Mouse (Mus musculus) heart, postnatal 0 days (tissue): ENCODE results near the gene Cfap99. TPM values are rescaled to one million over a fixed set of nuclear protein-coding genes. Genes with fewer than 3 reads are reported as not detected.

Experiments
- ATAC-seq: fragments of 200-750 bp; cut with Nextera tagmentation; 2 replicates; pipeline ENCODE4 v1.8.0; 2017; ENCODE audit warnings: low read depth, moderate number of reproducible peaks, moderate library complexity; ENCODE audit not compliant: insufficient read depth
- DNase-seq: peaks from one replicate; pipeline ENCODE4 v3.0.0-alpha.2; 2016; ENCODE audit warnings: low spot score
- H3K27ac ChIP-seq: fragments of 300-500 bp; sonication (generic); 2 replicates; pipeline ENCODE4 v1.5.1; 2014; ENCODE audit warnings: low read depth, mild to moderate bottlenecking
- H3K27me3 ChIP-seq: fragments of 300-500 bp; sonication (generic); 2 replicates; pipeline ENCODE4 v1.6.1; 2014; ENCODE audit warnings: low read length, mixed read lengths; ENCODE audit not compliant: control insufficient read depth, insufficient read depth
- H3K36me3 ChIP-seq: fragments of 300-500 bp; sonication (generic); replicated peaks from 2 replicates; pipeline ENCODE4 v1.6.1; 2014; ENCODE audit warnings: low read length, mixed read lengths; ENCODE audit not compliant: control insufficient read depth, insufficient read depth
- H3K4me1 ChIP-seq: fragments of 300-500 bp; sonication (generic); 2 replicates; pipeline ENCODE4 v1.6.1; 2014; ENCODE audit warnings: antibody characterized with exemption; ENCODE audit not compliant: control insufficient read depth, insufficient read depth
- H3K4me2 ChIP-seq: fragments of 300-500 bp; sonication (generic); 2 replicates; pipeline ENCODE4 v1.6.1; 2014; ENCODE audit warnings: low read depth, mild to moderate bottlenecking, low read length, moderate library complexity
- H3K4me3 ChIP-seq: fragments of 300-500 bp; sonication (generic); 2 replicates; pipeline ENCODE4 v1.5.1; 2014; ENCODE audit warnings: low read depth, low read length
- H3K9ac ChIP-seq: fragments of 300-500 bp; sonication (generic); replicated peaks from 2 replicates; pipeline ENCODE4 v1.6.1; 2014; ENCODE audit warnings: low read depth, low read length, mixed read lengths
- H3K9me3 ChIP-seq: fragments of 300-500 bp; sonication (generic); replicated peaks from 2 replicates; pipeline ENCODE4 v1.6.1; 2016; ENCODE audit warnings: low read length; ENCODE audit not compliant: control insufficient read depth
- CTCF ChIP-seq: IDR thresholded peaks from 2 replicates; pipeline ENCODE4 v1.5.1; 2016; ENCODE audit warnings: antibody characterized with exemption, control low read depth, low read depth
- EP300 ChIP-seq: IDR thresholded peaks from 2 replicates; pipeline ENCODE4 v1.6.1; 2016; ENCODE audit warnings: antibody characterized with exemption, low read depth
- WGBS: fragments of 180-500 bp; shearing (Covaris S2); extraction: QIAGEN DNeasy Blood & Tissue Kit; methylation state at CpG from one replicate; pipeline ENCODE4 v1.1.7; 2014; 5-methylcytosine and 5-hydroxymethylcytosine counted together
- polyA plus RNA-seq: library from polyadenylated mRNA; unstranded; fragments of >200 nt; fragmentation: Nextera tagmentation; extraction: Ambion mirVana; gene quantifications from 2 replicates; pipeline ENCODE4 v1.2.1, GENCODE M21; 2015
- total RNA-seq: library from RNA; depleted of rRNA; stranded (reverse); fragments of >200 nt; gene quantifications from 2 replicates; pipeline ENCODE4 v1.2.3, GENCODE M21; 2014; ENCODE audit warnings: low replicate concordance

The Cfap99 gene
- total and polyA plus RNA-seq, 2 experiments from 2014 or later = not detected

- 75% methylated on average over 9 of the region's 9 CpGs for WGBS
- no peak for TF ChIP-seq CTCF
Measured at GRCm38 (mm10) chr5:34279214-34279613, 9.2 kb upstream of the Cfap99 start.

GRCm38 (mm10) chr5:34280976-34281375 lies 7.4 kb upstream of the Cfap99 start:
- Histone ChIP-seq H3K27me3 (peaks cover 15% of the 10 kb centered on the region), H3K4me2 (peak overlapping the region; percentile 12; the same call in 1 of the 2 replicates), H3K4me1 (0 out of 2 replicates have a peak, but pooled peaks cover 8% of the 10 kb centered on the region), H3K27ac (no peak overlapping the region), H3K4me3 (no peak overlapping the region), H3K36me3 (no peaks in the 10 kb centered on the region), H3K9me3 (no peaks in the 10 kb centered on the region), H3K9ac (no peak overlapping the region)
- no peak for TF ChIP-seq EP300
- no peak for TF ChIP-seq CTCF
- 20% methylated on average over 7 of the region's 7 CpGs for WGBS
- DNase-seq (peak; percentile 67), ATAC-seq (peak; percentile 50; the same call in 1 of the 2 replicates)

More at GRCm38 (mm10) chr5:34279214-34279613, 9.2 kb upstream of the Cfap99 start:
- no peak overlapping the region for H3K4me2 ChIP-seq
- DNase-seq (no peak), ATAC-seq (no peak)
- no peak overlapping the region for H3K9ac ChIP-seq
- no peaks in the 10 kb centered on the region for H3K9me3 ChIP-seq
- no peak overlapping the region for H3K27ac ChIP-seq
- H3K27me3 ChIP-seq = peaks cover under 1% of the 10 kb centered on the region; the same call in 1 of the 2 replicates
- 0 out of 2 replicates have a peak, but pooled peaks cover 8% of the 10 kb centered on the region for H3K4me1 ChIP-seq
- no peak overlapping the region for H3K4me3 ChIP-seq
- H3K36me3 ChIP-seq = no peaks in the 10 kb centered on the region

GRCm38 (mm10) chr5:34283355-34283754 lies 5.0 kb upstream of the Cfap99 start:
- Histone ChIP-seq H3K4me1 (peaks cover 8% of the 10 kb centered on the region; the same call in 1 of the 2 replicates), H3K9me3 (no peaks in the 10 kb centered on the region), H3K9ac (no peak overlapping the region), H3K4me2 (no peak overlapping the region), H3K27ac (no peak overlapping the region), H3K27me3 (peaks cover 39% of the 10 kb centered on the region), H3K36me3 (no peaks in the 10 kb centered on the region), H3K4me3 (no peak overlapping the region)
- ATAC-seq (no peak), DNase-seq (no peak)
- 85% methylated on average over 5 of the region's 5 CpGs for WGBS
- TF ChIP-seq CTCF = no peak
- no peak for TF ChIP-seq EP300

- no peak overlapping the region for H3K4me3 ChIP-seq
- no peak overlapping the region for H3K4me2 ChIP-seq
- H3K27ac ChIP-seq = no peak overlapping the region
- no peak overlapping the region for H3K9ac ChIP-seq
- WGBS = 63% methylated on average over 3 of the region's 3 CpGs
- no peak for ATAC-seq
- no peak for DNase-seq
- H3K4me1 ChIP-seq = peaks cover 8% of the 10 kb centered on the region; the same call in 1 of the 2 replicates
- TF ChIP-seq CTCF = no peak
- no peak for TF ChIP-seq EP300
- peaks cover 47% of the 10 kb centered on the region for H3K27me3 ChIP-seq
- H3K36me3 ChIP-seq = no peaks in the 10 kb centered on the region
- no peaks in the 10 kb centered on the region for H3K9me3 ChIP-seq
Measured at GRCm38 (mm10) chr5:34284156-34284750, 4.1 kb upstream of the Cfap99 start.

GRCm38 (mm10) chr5:34285285-34285684 lies 3.1 kb upstream of the Cfap99 start:
- Histone ChIP-seq H3K9me3 (no peaks in the 10 kb centered on the region), H3K4me2 (no peak overlapping the region), H3K4me3 (no peak overlapping the region), H3K36me3 (no peaks in the 10 kb centered on the region), H3K4me1 (peaks cover 8% of the 10 kb centered on the region; the same call in 1 of the 2 replicates), H3K27me3 (peaks cover 55% of the 10 kb centered on the region), H3K9ac (no peak overlapping the region), H3K27ac (no peak overlapping the region)
- 90% methylated on average over 2 of the region's 2 CpGs for WGBS
- no peak for ATAC-seq
- TF ChIP-seq CTCF (no peak), EP300 (no peak)
- no peak for DNase-seq
